Mouse (Mus musculus) hindbrain, embryonic 16.5 days (tissue): Measurements from ENCODE around the gene Tmem9b. TPM values are rescaled to one million over a fixed set of nuclear protein-coding genes. Genes with fewer than 3 reads are reported as not detected.
A peak's percentile ranks its signal among the peaks of the same experiment; 100 is the strongest.

ENCODE experiments used
- ATAC-seq: fragments of 200-750 bp; cut with Nextera tagmentation; 2 replicates; pipeline ENCODE4 v1.8.0; 2017; ENCODE audit warnings: moderate TSS enrichment, moderate library complexity
- H3K27ac ChIP-seq: fragments of 300-500 bp; sonication (generic); 2 replicates; pipeline ENCODE4 v1.5.1; 2014; ENCODE audit warnings: low read depth, mild to moderate bottlenecking, control low read depth, low read length, moderate library complexity
- H3K27me3 ChIP-seq: fragments of 300-500 bp; sonication (generic); replicated peaks from 2 replicates; pipeline ENCODE4 v1.6.1; 2014; ENCODE audit warnings: low read length; ENCODE audit not compliant: control insufficient read depth, insufficient read depth
- H3K36me3 ChIP-seq: fragments of 300-500 bp; sonication (generic); 2 replicates; pipeline ENCODE4 v1.6.1; 2014; ENCODE audit warnings: mild to moderate bottlenecking, low read length, moderate library complexity, mixed read lengths; ENCODE audit not compliant: control insufficient read depth, insufficient read depth
- H3K4me1 ChIP-seq: fragments of 300-500 bp; sonication (generic); 2 replicates; pipeline ENCODE4 v1.6.1; 2014; ENCODE audit warnings: low read depth, low read length; ENCODE audit not compliant: control insufficient read depth, insufficient read depth
- H3K4me2 ChIP-seq: fragments of 300-500 bp; sonication (generic); 2 replicates; pipeline ENCODE4 v1.6.1; 2014; ENCODE audit warnings: mild to moderate bottlenecking, low read length, control low read depth, moderate library complexity
- H3K4me3 ChIP-seq: fragments of 300-500 bp; sonication (generic); 2 replicates; pipeline ENCODE4 v1.5.1; 2014; ENCODE audit warnings: mild to moderate bottlenecking, low read length, control low read depth, moderate library complexity
- H3K9ac ChIP-seq: fragments of 300-500 bp; sonication (generic); 2 replicates; pipeline ENCODE4 v1.6.1; 2014; ENCODE audit warnings: low read depth, mild to moderate bottlenecking, control low read depth, low read length, moderate library complexity
- H3K9me3 ChIP-seq: fragments of 300-500 bp; sonication (generic); 2 replicates; pipeline ENCODE4 v1.6.1; 2014; ENCODE audit warnings: mild to moderate bottlenecking, low read length, moderate library complexity; ENCODE audit not compliant: control insufficient read depth
- WGBS: fragments of 180-500 bp; shearing (Covaris S2); extraction: QIAGEN DNeasy Blood & Tissue Kit; methylation state at CpG from one replicate; pipeline ENCODE4 v1.1.7; 2014; 5-methylcytosine and 5-hydroxymethylcytosine counted together
- polyA plus RNA-seq: library from polyadenylated mRNA; unstranded; fragments of >200 nt; fragmentation: Nextera tagmentation; extraction: Ambion mirVana; gene quantifications from 2 replicates; pipeline ENCODE4 v1.2.1, GENCODE M21; 2015

Gene Tmem9b
- 138 and 147 TPM in 2 replicates for polyA plus RNA-seq

- H3K36me3 ChIP-seq, result peaks cover 5% of the 10 kb centered on the region; the same call in 1 of the 2 replicates
- H3K4me3 ChIP-seq, result peak within 1 kb of the TSS; percentile 68
- H3K27me3 ChIP-seq, result no peaks in the 10 kb centered on the region
- 1% methylated on average over 43 of the region's 74 CpGs for WGBS
- H3K4me1 ChIP-seq, result peaks cover 21% of the 10 kb centered on the region
- peak; percentile 95 for ATAC-seq
- peak within 1 kb of the TSS; percentile 87 for H3K27ac ChIP-seq
- H3K9me3 ChIP-seq, result no peaks in the 10 kb centered on the region
- H3K4me2 ChIP-seq, result peak within 1 kb of the TSS; percentile 66
- peak within 1 kb of the TSS; percentile 95 for H3K9ac ChIP-seq
These were observed at the start of gene Tmem9b for GRCm38 (mm10) chr7:109752008-109752925. Gene Tmem9b, minus strand, starts transcription at chr7:109752875.

GRCm38 (mm10) chr7:109800626-109801025, 48.0 kb upstream of the Tmem9b start:
- no peak overlapping the region for H3K4me3 ChIP-seq
- H3K27ac ChIP-seq, result no peak overlapping the region
- H3K9me3 ChIP-seq, result no peaks in the 10 kb centered on the region
- no peak overlapping the region for H3K9ac ChIP-seq
- H3K36me3 ChIP-seq, result no peaks in the 10 kb centered on the region
- no peak overlapping the region for H3K4me2 ChIP-seq
- H3K27me3 ChIP-seq, result no peaks in the 10 kb centered on the region
- WGBS, result 92% methylated on average over 4 of the region's 4 CpGs
- H3K4me1 ChIP-seq, result no peaks in the 10 kb centered on the region
- ATAC-seq, result no peak

GRCm38 (mm10) chr7:109799168-109799567, 46.5 kb upstream of the Tmem9b start:
- Histone ChIP-seq H3K27me3 (no peaks in the 10 kb centered on the region), H3K4me2 (no peak overlapping the region), H3K27ac (no peak overlapping the region), H3K4me1 (no peaks in the 10 kb centered on the region), H3K9ac (no peak overlapping the region), H3K9me3 (no peaks in the 10 kb centered on the region), H3K4me3 (no peak overlapping the region), H3K36me3 (no peaks in the 10 kb centered on the region)
- ATAC-seq, result no peak
- 69% methylated on average over 11 of the region's 11 CpGs for WGBS

- H3K27ac ChIP-seq, result no peak overlapping the region
These were observed 42.9 kb upstream of the Tmem9b start for GRCm38 (mm10) chr7:109795564-109795963.

GRCm38 (mm10) chr7:109794556-109794955, 41.9 kb upstream of the Tmem9b start:
- no peaks in the 10 kb centered on the region for H3K9me3 ChIP-seq
- H3K36me3 ChIP-seq, result no peaks in the 10 kb centered on the region
- no peak overlapping the region for H3K27ac ChIP-seq
- H3K4me2 ChIP-seq, result no peak overlapping the region
- no peak overlapping the region for H3K4me3 ChIP-seq
- H3K9ac ChIP-seq, result no peak overlapping the region
- ATAC-seq, result no peak
- WGBS, result 78% methylated on average over 2 of the region's 2 CpGs
- no peaks in the 10 kb centered on the region for H3K27me3 ChIP-seq
- H3K4me1 ChIP-seq, result no peaks in the 10 kb centered on the region

More at GRCm38 (mm10) chr7:109795564-109795963, 42.9 kb upstream of the Tmem9b start:
- no peaks in the 10 kb centered on the region for H3K27me3 ChIP-seq
- ATAC-seq, result no peak
- no peaks in the 10 kb centered on the region for H3K4me1 ChIP-seq
- no peak overlapping the region for H3K4me3 ChIP-seq
- H3K36me3 ChIP-seq, result no peaks in the 10 kb centered on the region
- no peaks in the 10 kb centered on the region for H3K9me3 ChIP-seq
- H3K9ac ChIP-seq, result no peak overlapping the region
- WGBS, result 75% methylated on average over 5 of the region's 5 CpGs
- no peak overlapping the region for H3K4me2 ChIP-seq

GRCm38 (mm10) chr7:109792759-109793158, 40.1 kb upstream of the Tmem9b start:
- Histone ChIP-seq H3K4me1 (no peaks in the 10 kb centered on the region), H3K27me3 (no peaks in the 10 kb centered on the region), H3K9me3 (no peaks in the 10 kb centered on the region), H3K4me3 (no peak overlapping the region), H3K9ac (no peak overlapping the region), H3K36me3 (no peaks in the 10 kb centered on the region), H3K4me2 (no peak overlapping the region), H3K27ac (no peak overlapping the region)
- 78% methylated on average over 2 of the region's 2 CpGs for WGBS
- ATAC-seq, result peak; percentile 58; the same call in 1 of the 2 replicates

- no peak overlapping the region for H3K27ac ChIP-seq
- no peaks in the 10 kb centered on the region for H3K4me1 ChIP-seq
- no peak overlapping the region for H3K4me3 ChIP-seq
- H3K9me3 ChIP-seq, result no peaks in the 10 kb centered on the region
- WGBS, result 74% methylated on average over 3 of the region's 3 CpGs
- H3K36me3 ChIP-seq, result no peaks in the 10 kb centered on the region
- H3K27me3 ChIP-seq, result no peaks in the 10 kb centered on the region
- H3K4me2 ChIP-seq, result no peak overlapping the region
- H3K9ac ChIP-seq, result no peak overlapping the region
- ATAC-seq, result no peak
These were observed 38.1 kb upstream of the Tmem9b start for GRCm38 (mm10) chr7:109790818-109791217.

- H3K36me3 ChIP-seq, result no peaks in the 10 kb centered on the region
- no peak overlapping the region for H3K27ac ChIP-seq
- H3K9ac ChIP-seq, result no peak overlapping the region
- no peak overlapping the region for H3K4me2 ChIP-seq
- peaks cover 3% of the 10 kb centered on the region for H3K27me3 ChIP-seq
- no peaks in the 10 kb centered on the region for H3K9me3 ChIP-seq
- H3K4me1 ChIP-seq, result peaks cover 2% of the 10 kb centered on the region; the same call in 1 of the 2 replicates
- no peak for ATAC-seq
- no peak overlapping the region for H3K4me3 ChIP-seq
- WGBS, result 84% methylated on average over 2 of the region's 2 CpGs
These were observed 35.2 kb upstream of the Tmem9b start for GRCm38 (mm10) chr7:109787860-109788259.

GRCm38 (mm10) chr7:109783281-109783680, 30.6 kb upstream of the Tmem9b start:
- Histone ChIP-seq H3K27ac (no peak overlapping the region), H3K4me3 (no peak overlapping the region), H3K9ac (no peak overlapping the region), H3K4me1 (peaks cover 14% of the 10 kb centered on the region), H3K36me3 (no peaks in the 10 kb centered on the region), H3K9me3 (no peaks in the 10 kb centered on the region), H3K4me2 (no peak overlapping the region), H3K27me3 (peaks cover 9% of the 10 kb centered on the region)
- ATAC-seq, result peak; percentile 40; the same call in 1 of the 2 replicates
- WGBS, result 38% methylated on average over 7 of the region's 7 CpGs
